Mouse (Mus musculus): ENCODE data around the gene Gprc5d.
A peak's percentile ranks its signal among the peaks of the same experiment; 100 is the strongest.

Gene Gprc5d

DNA sequence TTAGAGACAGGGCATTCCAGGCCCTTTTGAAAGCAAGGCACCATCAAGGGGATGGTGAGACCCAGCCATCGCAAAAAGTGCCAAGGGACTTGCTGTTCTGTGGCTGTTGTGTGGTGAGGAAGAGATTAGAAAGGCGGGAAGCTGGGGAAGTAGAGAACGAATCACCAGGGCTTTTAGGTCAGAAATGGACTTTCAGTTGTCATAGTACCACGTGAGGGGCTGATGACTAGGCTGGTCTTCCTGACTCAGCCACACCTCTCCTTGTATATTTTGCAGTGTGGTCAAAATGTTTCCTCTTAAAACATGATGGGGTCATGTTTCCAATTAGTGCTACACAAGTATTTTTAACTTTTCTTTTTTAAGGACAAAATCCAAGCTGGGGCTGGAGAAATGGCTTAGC lies 17.7 kb upstream of the Gprc5d start:
- no peak for DNase-seq (ENCODE audit: low spot score)

DNA sequence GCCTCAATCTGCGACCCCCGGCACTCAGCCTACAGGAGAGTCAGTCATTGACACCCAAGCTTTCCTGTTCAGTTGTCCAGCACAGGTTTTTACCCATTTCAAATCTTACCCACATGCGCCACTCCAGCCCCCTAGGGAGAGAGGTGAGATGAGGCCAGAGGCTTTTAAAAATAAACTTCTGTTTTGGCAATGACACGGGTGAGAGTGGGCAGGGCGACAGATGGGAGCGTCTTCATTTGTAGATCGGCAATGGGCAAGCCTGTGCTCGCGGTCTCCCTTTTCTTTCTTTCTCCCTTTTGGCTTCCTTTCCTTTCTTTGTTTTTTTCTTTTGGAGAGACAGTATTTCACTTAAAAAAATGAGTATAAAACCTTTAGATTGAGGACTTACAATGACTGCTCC lies 15.4 kb upstream of the Gprc5d start:
- DNase-seq (ENCODE audit: low spot score): no peak

DNA sequence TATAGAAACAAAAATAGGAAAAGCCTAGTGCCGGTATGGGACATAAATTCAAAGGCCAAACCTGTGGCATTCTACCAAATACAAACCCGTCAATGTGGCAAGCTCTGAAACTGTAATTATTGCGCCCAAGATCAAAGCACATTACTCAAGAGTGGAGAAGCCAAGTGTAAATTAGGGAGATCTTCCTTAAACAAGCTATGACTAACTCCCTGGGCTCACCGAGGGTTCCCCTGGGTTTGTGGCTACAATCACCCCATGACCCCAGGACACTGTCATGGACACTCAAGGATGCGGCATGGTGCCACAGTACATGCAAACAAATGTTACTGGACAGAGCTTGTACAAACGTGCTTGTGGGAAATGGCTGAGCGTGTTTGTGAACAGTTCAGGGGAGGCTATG lies 15.0 kb upstream of the Gprc5d start:
- DNase-seq (ENCODE audit: low spot score): no peak

DNA sequence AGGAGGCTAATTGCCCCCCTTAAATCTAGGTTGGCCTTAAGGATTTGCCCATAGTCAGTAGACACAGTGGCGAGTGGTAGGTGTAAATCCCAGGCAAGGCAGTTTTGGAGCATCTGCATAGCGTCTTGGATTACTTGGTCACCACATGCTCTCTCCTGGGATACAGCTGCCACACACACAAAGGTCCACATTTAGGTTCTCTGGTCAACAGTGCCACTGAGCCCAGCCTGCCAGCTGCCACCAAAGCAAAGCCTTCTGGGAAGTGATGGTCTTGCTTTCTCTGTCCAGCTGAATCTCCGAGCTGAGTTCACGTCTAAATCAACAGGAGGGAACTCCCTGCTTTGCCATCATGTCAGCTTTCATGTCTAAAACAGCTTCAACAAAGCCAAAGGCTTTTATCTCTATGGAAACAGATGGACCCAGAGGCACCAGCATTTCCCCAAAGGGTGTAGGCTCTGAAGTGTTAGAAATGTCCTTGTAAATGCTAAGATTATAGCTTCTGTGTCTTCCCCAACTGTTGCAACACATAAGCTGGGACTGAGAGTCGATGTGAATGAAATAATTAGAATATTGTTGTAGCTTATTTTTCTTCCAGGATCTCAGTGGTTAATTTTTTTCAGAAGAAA lies 6.8 kb upstream of the Gprc5d start:
- DNase-seq (ENCODE audit: low spot score): no peak

DNA sequence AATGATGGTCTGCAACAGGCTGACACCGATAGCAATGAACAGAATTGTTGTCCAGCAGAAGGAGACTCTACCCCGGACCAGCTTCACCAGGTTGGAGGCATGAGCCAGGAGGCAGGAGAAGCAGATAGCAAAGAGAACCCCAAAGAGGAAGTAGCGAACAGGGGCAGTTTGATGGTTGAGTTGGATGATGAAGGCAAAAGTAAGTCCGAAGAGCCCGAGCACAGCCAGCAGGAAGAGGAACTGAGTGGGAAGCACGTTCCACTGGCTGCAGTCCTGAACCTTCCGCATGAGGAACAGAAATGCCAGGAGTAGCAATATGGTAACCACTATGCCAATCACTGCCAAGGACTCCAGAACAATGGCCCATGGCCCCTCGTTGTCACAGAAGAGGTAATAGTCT lies 1.6 kb downstream of the Gprc5d start:
- no peak for DNase-seq (ENCODE audit: low spot score)

DNA sequence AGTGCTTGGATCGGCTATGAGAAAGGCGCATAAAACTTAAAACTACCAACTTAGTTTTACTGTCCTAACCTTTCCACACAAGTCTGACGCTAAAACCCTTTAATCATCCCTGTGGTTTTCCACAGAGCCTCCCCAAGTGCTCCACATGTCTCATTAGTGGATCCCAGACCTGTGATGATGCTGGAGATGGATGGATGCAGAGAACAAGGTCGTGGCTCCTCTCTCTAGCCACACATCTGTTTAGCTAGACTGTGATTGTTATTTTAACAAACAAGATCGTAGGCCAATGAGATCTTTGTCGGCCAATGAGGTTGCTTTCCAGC lies 5.0 kb downstream of the Gprc5d start:
- DNase-seq (ENCODE audit: low spot score): no peak

DNA sequence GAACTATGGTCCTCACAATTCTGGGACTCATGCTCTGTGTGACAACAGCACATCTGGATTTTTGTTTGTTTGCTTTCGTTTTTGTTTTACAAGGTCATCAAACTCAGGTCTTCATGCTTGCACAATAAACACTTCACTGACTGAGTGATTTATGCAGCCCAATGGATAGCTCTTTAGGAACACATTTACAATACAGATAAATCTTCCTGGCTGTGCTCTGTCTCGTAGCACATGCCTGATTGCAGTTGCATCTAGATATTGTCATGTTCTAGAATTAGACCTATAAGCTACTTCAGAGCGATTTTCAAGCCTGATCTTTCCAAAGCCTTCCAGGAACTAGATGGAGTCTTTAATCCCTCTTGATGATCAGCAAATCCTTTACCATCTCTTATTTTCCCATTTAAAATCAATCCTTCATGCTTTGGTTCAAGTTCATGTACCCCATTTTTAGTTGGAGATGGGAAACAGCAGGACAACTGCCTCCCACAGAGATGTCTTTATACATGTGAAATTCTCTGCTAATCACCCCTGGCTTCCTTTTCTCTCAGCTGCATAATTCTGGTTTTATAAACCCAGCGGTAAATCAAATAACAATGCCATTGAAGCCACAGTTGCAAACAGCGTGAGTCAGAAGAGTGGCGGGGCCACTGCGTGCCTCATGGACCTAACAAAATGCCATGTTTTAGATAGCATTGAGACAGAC lies 5.5 kb downstream of the Gprc5d start:
- DNase-seq (ENCODE audit: low spot score): no peak

DNA sequence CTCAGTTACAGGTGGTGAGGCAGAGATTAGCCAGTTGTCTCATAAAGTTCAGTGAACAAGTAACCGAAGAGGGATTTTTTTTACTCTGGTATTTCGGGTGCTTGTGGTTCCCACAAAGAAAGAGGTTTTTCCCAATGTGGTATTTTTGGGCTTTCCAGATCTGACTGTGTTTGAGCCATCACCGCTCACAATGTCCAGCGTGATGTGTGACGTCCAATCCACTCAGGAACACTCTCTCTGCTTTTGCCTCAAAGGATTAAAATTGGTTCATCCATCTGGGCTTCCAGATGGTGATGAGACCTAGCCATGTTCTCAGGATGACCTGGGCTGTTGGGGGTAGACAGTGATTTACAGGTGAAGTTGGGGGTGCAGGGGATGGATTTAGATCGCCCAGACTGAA lies 11.1 kb downstream of the Gprc5d start:
- no peak for DNase-seq (ENCODE audit: low spot score)

DNA sequence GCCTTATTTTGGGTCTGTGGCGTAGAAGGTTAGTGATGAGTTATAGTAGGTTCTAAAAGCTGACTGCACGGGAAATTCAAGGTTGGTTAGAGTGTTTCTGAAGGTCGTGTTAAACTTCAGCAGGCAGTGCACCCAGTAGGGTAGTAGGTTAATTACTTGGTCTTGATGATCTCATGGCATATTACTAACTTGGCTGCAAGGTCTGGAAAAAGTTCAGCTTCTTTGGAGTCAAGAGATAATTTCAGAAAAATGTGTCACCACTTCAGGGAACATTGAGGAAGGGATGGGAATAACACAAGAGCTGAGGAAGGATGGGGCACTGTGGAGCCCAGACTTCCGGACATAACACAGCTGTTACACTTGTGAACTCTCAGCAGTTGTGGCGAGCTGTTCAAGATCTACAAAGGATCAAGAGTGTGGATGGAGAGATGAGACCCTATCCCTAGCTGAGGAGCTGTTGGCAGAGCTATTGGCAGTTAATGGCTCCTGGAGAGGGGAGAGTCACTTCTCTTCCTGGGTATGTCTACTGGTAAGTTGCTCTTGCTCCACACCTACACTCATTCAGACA lies 15.3 kb downstream of the Gprc5d start:
- DNase-seq (ENCODE audit: low spot score): no peak

DNA sequence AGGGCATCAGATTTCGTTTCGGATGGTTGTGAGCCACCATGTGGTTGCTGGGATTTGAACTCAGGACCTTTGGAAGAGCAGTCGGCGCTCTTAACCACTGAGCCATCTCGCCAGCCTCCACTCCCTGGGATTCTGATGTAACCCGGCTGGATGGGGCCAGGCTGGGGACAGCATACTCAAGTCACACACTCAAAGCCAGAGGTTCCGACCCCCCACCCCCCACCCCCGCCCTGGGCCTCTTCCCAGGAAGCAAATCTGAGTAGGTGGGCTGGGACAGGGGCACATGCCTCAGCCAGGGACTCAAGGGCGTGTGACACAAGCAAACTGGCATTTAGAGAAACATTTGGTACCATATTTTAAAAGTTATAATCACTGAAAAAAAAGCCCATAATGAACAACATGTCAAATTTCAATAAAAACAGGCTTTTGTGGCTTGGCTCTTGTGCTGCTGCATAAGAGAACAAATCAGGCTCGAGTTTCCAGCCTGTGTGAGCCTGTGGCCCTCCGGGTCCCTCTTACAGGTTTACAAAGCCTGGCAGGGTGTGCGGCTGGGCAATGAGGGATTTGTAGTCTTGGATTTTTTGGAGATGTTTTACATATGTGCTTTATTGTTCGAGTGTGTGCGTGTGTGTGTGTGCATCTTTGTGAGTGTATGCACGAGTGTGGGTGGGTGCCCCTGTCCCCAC lies 17.2 kb downstream of the Gprc5d start:
- no peak for DNase-seq (ENCODE audit: low spot score)

DNA sequence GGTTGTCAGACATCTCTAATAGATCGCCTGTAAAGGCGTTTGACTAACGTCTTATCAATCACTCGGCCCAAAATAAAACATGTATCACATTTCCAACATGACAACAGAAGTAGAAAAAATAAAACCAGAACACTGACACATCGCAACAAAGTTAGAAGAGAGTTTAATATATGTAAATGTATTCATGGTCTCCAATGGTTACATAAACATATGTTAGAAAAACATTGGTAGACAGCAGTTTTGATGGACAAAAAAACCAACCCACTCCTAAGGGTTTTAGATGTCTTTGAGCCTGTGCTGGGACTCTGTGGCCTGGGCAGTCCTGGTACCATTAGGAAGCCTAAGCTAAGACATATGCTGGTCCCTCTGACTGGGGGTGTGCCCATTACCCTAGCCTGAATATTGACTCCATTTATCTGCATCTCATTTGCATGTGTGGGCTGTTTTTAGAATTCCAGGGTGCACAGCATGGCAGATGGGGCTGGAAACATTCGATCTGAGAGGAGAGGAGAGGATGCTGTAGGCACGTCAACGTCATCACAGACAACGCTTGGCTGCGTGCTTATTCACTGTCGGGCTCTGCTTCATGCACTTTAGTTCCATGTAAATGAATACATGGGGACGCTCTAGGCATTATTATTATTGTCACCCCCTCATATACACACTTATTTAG lies 25.1 kb downstream of the Gprc5d start:
- no peak for DNase-seq (ENCODE audit: low spot score)

DNA sequence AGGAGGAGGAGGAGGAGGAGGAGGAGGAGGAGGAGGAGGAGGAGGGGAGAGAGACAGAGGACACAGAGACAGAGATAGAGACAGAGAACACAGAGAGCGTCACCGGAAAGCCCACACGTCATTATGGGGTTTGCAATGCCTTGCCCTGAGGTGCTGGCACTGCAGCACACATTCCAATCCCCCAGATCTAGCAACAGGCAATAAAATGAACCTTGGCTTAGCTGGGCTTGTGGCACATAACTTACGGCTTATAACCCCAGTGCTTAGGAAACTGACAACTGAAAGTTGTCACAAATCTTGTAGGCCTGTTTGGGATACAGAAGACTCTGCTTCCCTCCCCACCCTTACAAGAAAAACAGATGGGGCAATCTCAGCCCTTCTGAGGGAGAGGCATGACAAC lies 27.4 kb downstream of the Gprc5d start:
- no peak for DNase-seq (ENCODE audit: low spot score)

DNA sequence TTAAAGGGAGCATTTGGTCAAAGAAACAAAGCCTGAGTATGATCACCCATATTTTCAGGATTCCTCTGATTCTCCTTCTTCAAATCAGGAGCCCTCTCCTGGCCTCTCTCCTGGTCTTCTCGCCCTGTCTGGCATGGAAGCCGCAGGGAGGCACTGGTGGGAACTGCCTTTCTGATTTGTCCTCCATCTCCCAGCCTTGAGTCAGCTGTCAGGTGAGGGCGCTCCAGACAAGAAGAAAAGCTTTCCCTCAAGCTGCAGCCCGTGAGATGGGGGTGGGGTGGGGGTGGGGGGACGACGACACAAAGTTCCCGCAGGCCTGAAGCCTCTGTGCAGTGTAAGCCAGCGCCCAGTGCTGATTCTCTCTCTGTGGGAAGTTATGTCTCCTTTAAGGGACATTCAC lies 28.3 kb downstream of the Gprc5d start:
- DNase-seq (ENCODE audit: low spot score): no peak

DNA sequence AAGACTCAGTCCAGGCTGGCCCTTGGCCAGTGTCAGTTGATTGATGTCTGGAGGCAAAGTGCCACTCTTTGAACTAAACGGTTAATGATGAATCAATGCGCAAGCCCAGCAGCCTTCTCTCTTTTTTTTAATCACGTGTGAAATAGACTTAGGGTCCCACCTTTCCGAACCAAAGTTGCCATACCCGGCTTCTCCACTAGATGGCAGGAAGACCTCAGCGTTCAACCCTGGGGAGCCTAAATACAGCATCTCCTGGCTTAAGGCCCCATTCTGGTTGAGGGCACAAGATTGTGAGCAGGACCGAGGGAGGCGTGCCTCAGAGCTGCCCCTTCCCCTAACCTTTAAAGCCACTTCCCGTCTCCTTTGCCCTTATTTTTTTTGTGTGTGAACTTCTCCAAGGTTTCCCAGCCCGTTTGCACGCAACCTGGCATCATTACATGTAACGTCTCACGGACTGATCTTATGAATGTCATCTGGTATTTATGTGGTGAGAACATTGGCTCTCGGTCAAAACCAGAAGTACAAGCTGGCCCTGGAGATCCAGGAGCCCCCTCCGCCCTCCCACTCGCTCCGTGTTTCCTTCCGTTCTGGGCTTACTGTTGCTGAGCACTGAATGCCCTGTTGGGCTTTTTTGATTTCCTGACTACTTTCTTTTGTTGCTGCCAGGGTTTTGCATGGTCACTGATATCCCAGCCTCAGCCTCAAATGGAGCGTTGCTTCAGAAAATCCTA lies 30.2 kb downstream of the Gprc5d start:
- peak; percentile 63 for DNase-seq (ENCODE audit: low spot score)

DNA sequence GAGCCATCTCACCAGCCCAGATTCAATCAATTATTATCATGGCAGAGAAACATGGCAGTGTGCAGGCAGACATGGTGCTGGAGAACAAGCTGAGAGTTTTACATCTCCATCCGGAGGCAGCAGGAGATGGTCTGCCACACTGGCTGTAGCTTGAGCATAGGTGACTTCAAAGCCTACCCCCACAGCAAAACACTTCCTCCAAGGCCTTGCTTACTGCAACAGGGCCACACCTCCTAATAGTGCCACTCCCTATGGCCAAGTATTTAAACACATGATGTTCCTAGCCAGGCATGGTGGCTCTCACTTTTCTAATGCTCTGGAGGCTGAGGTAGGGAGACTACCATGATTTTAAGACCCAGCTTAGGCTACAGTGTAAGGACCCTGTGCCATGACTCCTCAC lies 32.4 kb downstream of the Gprc5d start:
- DNase-seq (ENCODE audit: low spot score): no peak

DNA sequence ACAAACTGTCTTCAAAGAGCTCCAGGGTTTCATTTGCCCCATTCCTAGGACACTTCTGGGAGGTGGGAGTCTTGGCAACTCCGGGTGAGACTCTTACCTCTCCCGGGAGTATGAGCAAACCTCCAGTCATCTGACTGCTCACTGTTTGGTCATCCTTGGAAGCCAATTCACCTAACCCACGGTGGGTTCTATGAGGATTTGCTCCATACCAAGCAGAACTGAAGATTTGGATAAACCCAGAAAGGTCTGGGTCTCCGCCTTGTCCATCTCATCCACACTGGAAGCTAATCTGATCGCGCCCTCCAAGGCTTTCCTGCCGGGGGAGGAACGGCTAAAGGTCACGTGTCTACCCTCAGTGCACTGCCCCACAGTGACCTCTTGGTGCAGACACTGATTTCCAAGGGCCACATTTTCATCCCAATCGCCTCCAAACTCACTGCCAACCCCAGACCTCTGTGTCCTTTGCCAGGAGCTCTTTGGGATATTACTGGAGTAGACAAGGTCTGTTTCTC lies 34.0 kb downstream of the Gprc5d start:
- no peak for DNase-seq (ENCODE audit: low spot score)

DNA sequence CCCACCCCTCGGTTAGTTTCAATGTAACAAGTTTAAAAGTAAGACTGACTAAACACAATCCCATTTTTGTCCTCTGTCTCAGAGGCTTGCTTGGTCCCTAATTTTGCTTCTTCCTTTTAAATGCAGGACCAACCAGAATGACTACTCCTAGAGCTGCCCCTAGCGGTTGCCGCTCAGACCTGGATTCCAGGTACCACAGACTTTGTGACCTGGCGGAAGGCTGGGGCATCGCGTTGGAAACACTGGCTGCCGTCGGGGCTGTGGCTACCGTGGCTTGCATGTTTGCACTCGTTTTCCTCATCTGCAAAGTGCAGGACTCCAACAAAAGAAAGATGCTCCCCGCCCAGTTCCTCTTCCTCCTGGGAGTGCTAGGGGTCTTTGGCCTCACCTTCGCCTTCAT lies 39.7 kb downstream of the Gprc5d start:
- no peak for DNase-seq (ENCODE audit: low spot score)

DNA sequence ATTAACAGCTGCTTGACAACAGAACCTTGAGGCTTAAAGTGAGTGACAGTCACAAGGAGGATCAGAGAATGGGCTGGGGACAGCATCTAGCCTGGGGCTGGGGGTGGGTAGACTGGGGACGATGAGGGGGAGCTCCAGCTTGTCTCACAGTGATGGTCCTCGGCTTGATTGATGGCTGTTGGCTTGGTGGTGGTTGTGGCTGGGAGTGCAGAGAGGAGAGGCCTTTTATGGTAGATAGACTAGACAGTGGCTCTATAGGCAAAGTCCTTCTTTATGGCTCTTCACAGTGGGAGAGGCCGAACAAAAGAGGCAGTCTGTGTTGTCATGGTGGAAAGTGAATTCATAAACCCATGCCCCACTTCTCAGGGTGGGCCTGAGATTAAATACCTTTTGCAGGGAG lies 41.9 kb downstream of the Gprc5d start:
- DNase-seq (ENCODE audit: low spot score): no peak

DNA sequence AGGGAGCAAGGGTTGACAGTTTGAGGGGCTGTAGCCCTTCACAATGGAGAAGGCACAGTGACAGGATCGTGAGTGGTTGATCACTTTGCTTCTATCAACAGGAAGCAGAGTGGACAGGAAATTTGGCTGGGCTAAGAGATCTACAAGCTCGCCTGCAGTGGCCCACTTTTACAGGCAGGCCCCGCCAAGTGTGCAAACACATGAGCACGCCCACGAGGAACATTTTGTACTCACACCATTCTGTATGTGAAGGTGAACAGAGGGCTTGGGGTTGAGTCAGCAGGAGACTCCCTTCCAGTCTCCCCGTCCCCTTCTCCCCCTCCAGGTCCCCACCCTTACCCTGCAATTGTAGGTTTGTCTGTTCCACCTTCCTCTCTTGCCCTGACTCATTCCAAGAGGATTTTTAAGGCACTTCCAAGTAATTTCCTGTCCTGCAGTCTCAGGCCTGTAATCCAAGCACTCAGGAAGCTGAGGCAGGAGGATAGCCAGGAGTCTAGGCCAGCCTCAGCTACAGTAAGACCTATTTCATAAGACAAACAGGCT lies 43.6 kb downstream of the Gprc5d start:
- no peak for DNase-seq (ENCODE audit: low spot score)

DNA sequence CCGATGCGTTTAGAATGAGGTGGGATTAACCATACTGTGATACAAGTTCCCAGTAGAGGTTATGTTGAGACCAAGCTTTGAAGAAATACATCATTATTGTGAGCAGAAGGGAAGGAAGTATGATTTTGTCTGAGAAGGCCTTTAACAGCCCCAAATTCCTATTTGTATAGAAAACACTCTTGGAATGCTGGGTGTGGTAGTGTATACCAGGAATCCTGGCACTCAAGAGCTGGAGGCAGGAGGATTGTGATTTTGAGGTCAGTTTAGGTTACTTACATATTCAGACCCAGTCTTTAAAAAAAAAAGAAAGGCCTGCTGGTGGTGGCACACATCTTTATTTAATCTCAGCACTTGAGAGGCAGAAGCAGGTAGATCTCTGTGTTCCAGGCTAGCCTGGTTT lies 47.7 kb downstream of the Gprc5d start:
- no peak for DNase-seq (ENCODE audit: low spot score)

DNA sequence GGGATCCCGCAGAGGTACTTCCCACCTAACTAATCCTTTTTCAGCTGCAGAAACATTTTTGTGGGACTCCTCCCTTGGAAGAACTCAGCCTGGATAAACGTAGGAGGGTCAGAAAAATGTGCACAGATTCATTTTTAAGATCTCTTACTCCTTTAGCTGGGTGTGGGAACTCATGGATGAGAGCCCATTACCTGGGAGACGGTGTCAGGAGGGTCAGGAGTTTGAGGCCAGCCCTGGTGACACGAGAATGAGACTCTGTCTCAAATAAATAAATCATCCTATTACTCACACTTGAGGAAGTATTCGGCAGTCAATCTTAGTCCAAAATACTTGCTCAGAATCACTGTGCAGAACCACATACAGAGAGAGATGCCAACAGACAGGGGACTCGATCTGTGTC lies 48.2 kb downstream of the Gprc5d start:
- DNase-seq (ENCODE audit: low spot score): no peak

DNA sequence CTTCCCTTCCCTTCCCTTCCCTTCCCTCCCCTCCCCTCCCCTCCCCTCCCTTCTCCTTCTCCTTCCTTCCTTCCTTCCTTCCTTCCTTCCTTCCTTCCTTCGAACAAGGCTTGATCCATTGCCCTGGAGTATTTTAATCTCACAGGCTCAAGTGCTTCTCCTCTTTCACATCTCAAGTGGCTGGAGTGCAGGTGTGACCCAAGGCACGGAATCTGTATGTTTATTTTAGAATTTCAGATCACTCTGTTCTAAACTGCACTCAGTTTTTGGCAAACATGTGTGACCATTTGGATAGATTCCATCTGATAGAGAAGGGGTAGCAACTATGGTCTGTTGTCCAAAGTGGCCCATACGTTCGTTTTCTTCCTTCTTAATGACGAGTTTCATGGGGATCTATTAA lies 49.9 kb downstream of the Gprc5d start:
- DNase-seq (ENCODE audit: low spot score): no peak
